Mouse (Mus musculus) ES-Bruce4 (cell line): ENCODE measurements around the gene Kctd7.

Source experiments
- CTCF ChIP-seq: IDR thresholded peaks from one replicate; pipeline ENCODE4 v1.8.1; 2011; ENCODE audit warnings: low read depth, low read length
- POLR2A ChIP-seq: IDR thresholded peaks from one replicate; pipeline ENCODE4 v1.8.1; 2011; ENCODE audit warnings: low read length; ENCODE audit not compliant: insufficient read depth

- TF ChIP-seq POLR2A, result no peak
- no peak for TF ChIP-seq CTCF
Observed at GRCm38 (mm10) chr5:130158545-130158944, 13.9 kb downstream of the Kctd7 start.
